ENCODE assay signal across 8 mouse cellular contexts in the genomic region with DNA sequence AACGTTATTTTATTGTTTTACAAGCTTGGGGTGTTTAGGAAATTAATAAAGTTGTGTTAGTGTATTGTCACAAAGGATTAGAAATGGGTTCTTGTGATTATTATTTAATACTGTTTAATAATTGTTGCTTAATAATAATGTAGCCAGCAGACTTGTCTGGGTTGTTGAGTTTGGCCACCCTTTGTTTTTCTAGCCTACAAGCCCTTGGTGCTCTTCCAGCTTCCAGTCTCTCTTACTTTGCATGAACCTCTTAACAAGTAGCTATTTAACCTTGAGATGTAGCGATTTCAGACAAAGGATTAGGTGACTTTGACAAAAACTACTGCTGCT. TPM values are rescaled to one million over a fixed set of nuclear protein-coding genes. Genes with fewer than 3 reads are reported as not detected.
DNase-seq lines count a peak whose midpoint lies in the region; ATAC-seq and TF ChIP-seq lines count a peak whose summit lies in the region.
"Had no signal": no experiment of that assay in that cellular context is flagged by ENCODE, and none has a peak within 500 bp of the region (broad histone marks: within the 10 kb centered on the region; RNA-seq: fewer than 3 reads in every experiment).

No protein-coding gene starts in this region.

- no peak for ATAC-seq in neural tube, embryonic 12.5 days (ENCODE audit: low FRiP score, low read depth)
- no peak for ATAC-seq in limb, embryonic 13.5 days (ENCODE audit: low FRiP score, low read depth)

- H3K27ac ChIP-seq in kidney, adult 2 months (ENCODE audit: insufficient read depth, low read depth, low read length): peak overlapping the region; percentile 76
- H3K27ac ChIP-seq in neural tube, embryonic 12.5 days: no peak overlapping the region
- no peak overlapping the region for H3K27ac ChIP-seq in limb, embryonic 13.5 days

- WGBS in kidney, adult 2 months: 29% methylated on average over 2 of the region's 2 CpGs
- 46% methylated on average over 2 of the region's 2 CpGs for WGBS in neural tube, embryonic 12.5 days
- 18% methylated on average over 2 of the region's 2 CpGs for WGBS in limb, embryonic 13.5 days

- H3K4me3 ChIP-seq in kidney, adult 2 months (ENCODE audit: insufficient read depth, low read depth, low read length): no peak overlapping the region
- no peak overlapping the region for H3K4me3 ChIP-seq in neural tube, embryonic 12.5 days
- H3K4me3 ChIP-seq in limb, embryonic 13.5 days: peak overlapping the region; percentile 96; the same call in 1 of the 2 replicates

- no peaks in the 10 kb centered on the region for H3K36me3 ChIP-seq in kidney, adult 2 months (ENCODE audit: control insufficient read depth, insufficient read depth, low read length)
- no peaks in the 10 kb centered on the region for H3K36me3 ChIP-seq in neural tube, embryonic 12.5 days
- H3K36me3 ChIP-seq in limb, embryonic 13.5 days: no peaks in the 10 kb centered on the region

- intact Hi-C loops in left cerebral cortex, postnatal 36 days (cut with DNase I): loop anchor here (2.0 to 10.0 kb wide), 2 partner anchors 49 to 133 kb away; a partner anchor contains a TSS

- DNase-seq in kidney, adult 2 months: peak; percentile 36
- DNase-seq in kidney, adult 11 months: no peak
- DNase-seq in neural tube, embryonic 10.5 days (ENCODE audit: extremely low spot score, low spot score): no peak
- no peak for DNase-seq in left cerebral cortex, postnatal 36 days (ENCODE audit: low spot score in 2 of 2)
- no peak for DNase-seq in spleen, postnatal 36 days (ENCODE audit: low spot score in 2 of 2)
- DNase-seq: liver, embryonic 13.5 days had no signal

- H3K9ac ChIP-seq in neural tube, embryonic 12.5 days: no peak overlapping the region
- H3K9ac ChIP-seq in limb, embryonic 13.5 days: no peak overlapping the region; the same call in 1 of the 2 replicates

- no peaks in the 10 kb centered on the region for H3K27me3 ChIP-seq in kidney, adult 2 months (replicated peaks; ENCODE audit: control insufficient read depth, insufficient read depth, low read length)
- no peaks in the 10 kb centered on the region for H3K27me3 ChIP-seq in neural tube, embryonic 12.5 days (replicated peaks)
- no peaks in the 10 kb centered on the region for H3K27me3 ChIP-seq in limb, embryonic 13.5 days
- H3K27me3 ChIP-seq: liver, embryonic 13.5 days had no signal

- peaks cover 9% of the 10 kb centered on the region; the same call in 1 of the 2 replicates for H3K4me1 ChIP-seq in kidney, adult 2 months (ENCODE audit: control insufficient read depth, insufficient read depth, low read length)
- peaks cover 20% of the 10 kb centered on the region for H3K4me1 ChIP-seq in neural tube, embryonic 12.5 days
- H3K4me1 ChIP-seq in limb, embryonic 13.5 days: peaks cover 23% of the 10 kb centered on the region

- TF ChIP-seq CTCF in kidney, adult 2 months (conservative IDR thresholded peaks at IDR 0.05; ENCODE audit: insufficient read depth, insufficient read length, low read depth, low read length): no peak

- no peaks in the 10 kb centered on the region for H3K9me3 ChIP-seq in neural tube, embryonic 12.5 days
- no peaks in the 10 kb centered on the region for H3K9me3 ChIP-seq in limb, embryonic 13.5 days
- H3K9me3 ChIP-seq: liver, embryonic 13.5 days had no signal

- H3K4me2 ChIP-seq in neural tube, embryonic 12.5 days (replicated peaks): peak overlapping the region; percentile 80; the same call in 1 of the 2 replicates
- H3K4me2 ChIP-seq in limb, embryonic 13.5 days (replicated peaks): peak overlapping the region; percentile 89

- TF ChIP-seq POLR2A in kidney, adult 2 months (IDR thresholded peaks at IDR 0.05; ENCODE audit: low read depth, low read length): no peak

RNA-seq across cellular contexts. Expression of a gene that starts 1.5 kb away (rescaled TPM):
- 23.2 and 30.9 TPM in 2 replicates for polyA plus RNA-seq in kidney, adult 2 months (2012; rRNA removed)
- 73.8 and 80.6 TPM in 2 replicates for polyA plus RNA-seq in neural tube, embryonic 12.5 days (2016; fragmentation: Nextera tagmentation; extraction: Ambion mirVana)
- polyA plus RNA-seq in limb, embryonic 13.5 days (2015; fragmentation: Nextera tagmentation; extraction: Ambion mirVana): 91.5 and 106 TPM in 2 replicates
- 10 to 100 TPM; 76.2 to 80.4 TPM for total RNA-seq in left cerebral cortex, postnatal 36 days (2021)

RNA-seq across cellular contexts. Expression of a gene that starts 1.6 kb away (rescaled TPM):
- 7.5 and 10.3 TPM in 2 replicates for polyA plus RNA-seq in kidney, adult 2 months (2012; rRNA removed)
- polyA plus RNA-seq in neural tube, embryonic 12.5 days (2016; fragmentation: Nextera tagmentation; extraction: Ambion mirVana): 19.0 and 22.4 TPM in 2 replicates
- polyA plus RNA-seq in limb, embryonic 13.5 days (2015; fragmentation: Nextera tagmentation; extraction: Ambion mirVana): 14.8 and 15.0 TPM in 2 replicates
- 10 to 100 TPM; 42.5 to 51.8 TPM for total RNA-seq in left cerebral cortex, postnatal 36 days (2021)

RNA-seq across cellular contexts. Expression of a gene that starts 41.0 kb away (rescaled TPM):
- 40.9 and 45.9 TPM in 2 replicates for polyA plus RNA-seq in kidney, adult 2 months (2012; rRNA removed)
- 47.5 and 49.6 TPM in 2 replicates for polyA plus RNA-seq in neural tube, embryonic 12.5 days (2016; fragmentation: Nextera tagmentation; extraction: Ambion mirVana)
- polyA plus RNA-seq in limb, embryonic 13.5 days (2015; fragmentation: Nextera tagmentation; extraction: Ambion mirVana): 76.4 and 76.8 TPM in 2 replicates
- total RNA-seq in left cerebral cortex, postnatal 36 days (2021): 10 to 100 TPM; 52.9 to 61.8 TPM

RNA-seq across cellular contexts. Expression of a gene that starts 49.3 kb away (rescaled TPM):
- 5.7 and 6.0 TPM in 2 replicates for polyA plus RNA-seq in kidney, adult 2 months (2012; rRNA removed)
- polyA plus RNA-seq in neural tube, embryonic 12.5 days (2016; fragmentation: Nextera tagmentation; extraction: Ambion mirVana): 19.8 and 25.3 TPM in 2 replicates
- 24.8 and 25.0 TPM in 2 replicates for polyA plus RNA-seq in limb, embryonic 13.5 days (2015; fragmentation: Nextera tagmentation; extraction: Ambion mirVana)
- 10 to 100 TPM; 29.6 to 31.2 TPM for total RNA-seq in left cerebral cortex, postnatal 36 days (2021)
